Mouse (Mus musculus) embryonic facial prominence, embryonic 10.5 days (tissue): ENCODE measurements at regions not wholly inside any gene's neighbourhood (a gene's known extent, or its start where the extent isn't known, plus 50 kb on each side); places are given as distances from the start of the nearest gene placed in this dataset.

Experiments used
- DNase-seq: peaks from one replicate; pipeline ENCODE4 v3.0.0-alpha.2; 2017; ENCODE audit warnings: low spot score
- H3K27ac ChIP-seq: fragments of 300-500 bp; sonication (generic); replicated peaks from 2 replicates; pipeline ENCODE4 v1.5.1; 2016; ENCODE audit warnings: mild to moderate bottlenecking
- H3K27me3 ChIP-seq: fragments of 300-500 bp; sonication (generic); replicated peaks from 2 replicates; pipeline ENCODE4 v1.6.1; 2016; ENCODE audit warnings: low read depth, mild to moderate bottlenecking; ENCODE audit not compliant: poor library complexity, severe bottlenecking
- H3K36me3 ChIP-seq: fragments of 300-500 bp; sonication (generic); replicated peaks from 2 replicates; pipeline ENCODE4 v1.6.1; 2016; ENCODE audit warnings: mild to moderate bottlenecking, moderate library complexity
- H3K4me1 ChIP-seq: fragments of 300-500 bp; sonication (generic); 2 replicates; pipeline ENCODE4 v1.6.1; 2016
- H3K4me3 ChIP-seq: fragments of 300-500 bp; sonication (generic); 2 replicates; pipeline ENCODE4 v1.5.1; 2016; ENCODE audit warnings: mild to moderate bottlenecking, moderate library complexity
- H3K9me3 ChIP-seq: fragments of 300-500 bp; sonication (generic); 2 replicates; pipeline ENCODE4 v1.6.1; 2016; ENCODE audit warnings: mild to moderate bottlenecking
- WGBS: fragments of 180-500 bp; shearing (Covaris S2); methylation state at CpG from one replicate; pipeline ENCODE4 v1.1.7; 2016; 5-methylcytosine and 5-hydroxymethylcytosine counted together

GRCm38 (mm10) chr10:55767571-55767970 lies 339.1 kb upstream of the Msl3l2 start:
- WGBS: 65% methylated on average over 1 of the region's 1 CpGs
- Histone ChIP-seq H3K27ac (no peak overlapping the region), H3K27me3 (no peaks in the 10 kb centered on the region), H3K36me3 (no peaks in the 10 kb centered on the region), H3K9me3 (no peaks in the 10 kb centered on the region), H3K4me1 (0 out of 2 replicates have a peak, but pooled peaks cover 6% of the 10 kb centered on the region), H3K4me3 (no peak overlapping the region)
- peak; percentile 48 for DNase-seq

GRCm38 (mm10) chr10:55769642-55770041 lies 337.1 kb upstream of the Msl3l2 start:
- Histone ChIP-seq H3K4me3 (no peak overlapping the region), H3K9me3 (no peaks in the 10 kb centered on the region), H3K4me1 (0 out of 2 replicates have a peak, but pooled peaks cover 6% of the 10 kb centered on the region), H3K36me3 (no peaks in the 10 kb centered on the region), H3K27ac (no peak overlapping the region), H3K27me3 (no peaks in the 10 kb centered on the region)
- WGBS: 50% methylated on average over 6 of the region's 6 CpGs
- peak; percentile 9 for DNase-seq

GRCm38 (mm10) chr10:55782674-55783469 lies 323.8 kb upstream of the Msl3l2 start:
- WGBS: 94% methylated on average over 2 of the region's 2 CpGs
- H3K4me3 ChIP-seq: no peak overlapping the region
- no peak for DNase-seq
- no peaks in the 10 kb centered on the region for H3K27me3 ChIP-seq
- H3K36me3 ChIP-seq: no peaks in the 10 kb centered on the region
- H3K4me1 ChIP-seq: no peaks in the 10 kb centered on the region
- H3K9me3 ChIP-seq: no peaks in the 10 kb centered on the region
- H3K27ac ChIP-seq: no peak overlapping the region

GRCm38 (mm10) chr10:55813966-55814365 lies 292.8 kb upstream of the Msl3l2 start:
- WGBS: 76% methylated on average over 2 of the region's 2 CpGs
- DNase-seq: peak; percentile 37
- H3K27ac ChIP-seq: no peak overlapping the region
- no peaks in the 10 kb centered on the region for H3K36me3 ChIP-seq
- H3K9me3 ChIP-seq: no peaks in the 10 kb centered on the region
- no peaks in the 10 kb centered on the region for H3K27me3 ChIP-seq
- H3K4me1 ChIP-seq: no peaks in the 10 kb centered on the region
- H3K4me3 ChIP-seq: no peak overlapping the region

GRCm38 (mm10) chr10:55851361-55851760 lies 255.4 kb upstream of the Msl3l2 start:
- H3K27ac ChIP-seq: no peak overlapping the region
- H3K9me3 ChIP-seq: no peaks in the 10 kb centered on the region
- WGBS: 89% methylated on average over 2 of the region's 2 CpGs
- H3K36me3 ChIP-seq: no peaks in the 10 kb centered on the region
- no peak overlapping the region for H3K4me3 ChIP-seq
- H3K4me1 ChIP-seq: no peaks in the 10 kb centered on the region
- no peak for DNase-seq
- H3K27me3 ChIP-seq: no peaks in the 10 kb centered on the region

GRCm38 (mm10) chr10:55892606-55893005 lies 214.1 kb upstream of the Msl3l2 start:
- 83% methylated on average over 3 of the region's 3 CpGs for WGBS
- DNase-seq: no peak
- no peaks in the 10 kb centered on the region for H3K27me3 ChIP-seq
- no peaks in the 10 kb centered on the region for H3K4me1 ChIP-seq
- H3K36me3 ChIP-seq: no peaks in the 10 kb centered on the region
- no peak overlapping the region for H3K4me3 ChIP-seq
- H3K27ac ChIP-seq: no peak overlapping the region
- H3K9me3 ChIP-seq: no peaks in the 10 kb centered on the region

GRCm38 (mm10) chr10:55929100-55929499 lies 177.6 kb upstream of the Msl3l2 start:
- Histone ChIP-seq H3K27ac (no peak overlapping the region), H3K4me1 (no peaks in the 10 kb centered on the region), H3K27me3 (no peaks in the 10 kb centered on the region), H3K36me3 (no peaks in the 10 kb centered on the region), H3K9me3 (no peaks in the 10 kb centered on the region), H3K4me3 (no peak overlapping the region)
- no peak for DNase-seq
- 49% methylated on average over 4 of the region's 4 CpGs for WGBS

GRCm38 (mm10) chr10:55933993-55934392 lies 172.7 kb upstream of the Msl3l2 start:
- Histone ChIP-seq H3K27me3 (no peaks in the 10 kb centered on the region), H3K36me3 (no peaks in the 10 kb centered on the region), H3K9me3 (no peaks in the 10 kb centered on the region), H3K4me1 (no peaks in the 10 kb centered on the region), H3K4me3 (no peak overlapping the region), H3K27ac (no peak overlapping the region)
- 64% methylated on average over 2 of the region's 2 CpGs for WGBS
- DNase-seq: no peak

GRCm38 (mm10) chr10:55935447-55935846 lies 171.3 kb upstream of the Msl3l2 start:
- H3K9me3 ChIP-seq: no peaks in the 10 kb centered on the region
- no peak for DNase-seq
- H3K27ac ChIP-seq: no peak overlapping the region
- WGBS: 71% methylated on average over 2 of the region's 2 CpGs
- H3K27me3 ChIP-seq: no peaks in the 10 kb centered on the region
- H3K36me3 ChIP-seq: no peaks in the 10 kb centered on the region
- no peaks in the 10 kb centered on the region for H3K4me1 ChIP-seq
- no peak overlapping the region for H3K4me3 ChIP-seq

- Histone ChIP-seq H3K36me3 (no peaks in the 10 kb centered on the region), H3K27me3 (no peaks in the 10 kb centered on the region), H3K9me3 (no peaks in the 10 kb centered on the region), H3K4me1 (no peaks in the 10 kb centered on the region), H3K27ac (no peak overlapping the region), H3K4me3 (no peak overlapping the region)
- no peak for DNase-seq
- 87% methylated on average over 4 of the region's 4 CpGs for WGBS
Observed at GRCm38 (mm10) chr10:55962627-55963203, 144.0 kb upstream of the Msl3l2 start.
